ENCODE assay signal across 8 mouse cellular contexts in genomic region chr4:108300670-108301373, GRCm38 (mm10). TPM values are rescaled to one million over a fixed set of nuclear protein-coding genes. Genes with fewer than 3 reads are reported as not detected.
A peak's percentile ranks its signal among the peaks of the same experiment; 100 is the strongest.
DNase-seq lines count a peak whose midpoint lies in the region; ATAC-seq and TF ChIP-seq lines count a peak whose summit lies in the region.

TSS of gene Zyg11b (minus strand) at chr4:108301096.

- H3K4me3 ChIP-seq in cortical plate, adult 2 months (ENCODE audit: insufficient read depth, low read length), result peak within 1 kb of the TSS; percentile 96

- TF ChIP-seq CTCF in cortical plate, adult 2 months (IDR thresholded peaks at IDR 0.05; ENCODE audit: extremely low read depth, insufficient read depth, low read length), result no peak

- peak within 1 kb of the TSS; percentile 91 for H3K27ac ChIP-seq in cortical plate, adult 2 months (ENCODE audit: insufficient read depth, low read length)

- TF ChIP-seq POLR2A in cortical plate, adult 2 months (IDR thresholded peaks at IDR 0.05; ENCODE audit: extremely low read depth, insufficient read depth, low read length), result peak; percentile 46; the same call in 1 of the 2 replicates

- peak; percentile 92 for ATAC-seq in megakaryocyte-erythroid progenitor cell, adult 5-6 weeks (replicated peaks; ENCODE audit: low FRiP score, low TSS enrichment, poor library complexity, severe bottlenecking)

- H3K4me1 ChIP-seq in cortical plate, adult 2 months (ENCODE audit: control insufficient read depth, insufficient read depth, low read length), result peaks cover 9% of the 10 kb centered on the region

- intact Hi-C loops in left cerebral cortex, postnatal 10 days (cut with DNase I), result no loop called here

- peak; percentile 93 for DNase-seq in adipocyte (ENCODE audit: low spot score)
- DNase-seq in gastrocnemius, adult 8-10 months (ENCODE audit: low spot score in 2 of 2), result peak; percentile 71 to 83
- DNase-seq in hindlimb bud, embryonic 11.5 days (ENCODE audit: extremely low spot score, low read depth, low spot score), result peak; percentile 35
- peak; percentile 79 to 93 for DNase-seq in left cerebral cortex, postnatal 10 days (ENCODE audit: extremely low spot score in 1 of 2, low spot score in 2 of 2)
- peak; percentile 88 for DNase-seq in right cerebral cortex, postnatal 25 days
- peak; percentile 88 to 91 for DNase-seq in urinary bladder, postnatal 4 days (ENCODE audit: low spot score in 2 of 2)

RNA-seq across cellular contexts. Expression of gene Zyg11b, which starts in this region (rescaled TPM):
- polyA plus RNA-seq in cortical plate, adult 2 months (2012; rRNA removed), result 47.2 and 47.5 TPM in 2 replicates
- 10 to 100 TPM; 58.6 to 67.0 (median 65.0) TPM for total RNA-seq in gastrocnemius, adult 8-10 months (2022)
- total RNA-seq in left cerebral cortex, postnatal 10 days (2021), result 100 to 1,000 TPM; 151 to 166 TPM
- total RNA-seq in megakaryocyte-erythroid progenitor cell, adult 5-6 weeks (2014; fragmentation: Nextera tagmentation), result 8.8 and 11.3 TPM in 2 replicates
- total RNA-seq in megakaryocyte-erythroid progenitor cell, adult 5-6 weeks (2017), result 12.5 and 17.6 TPM in 2 replicates

Comparison
In these comparisons a context has a peak if more than half of its experiments do, and no peak if none do; other contexts are left out.
1. Peak in every context shown above with its lines: DNase-seq, ATAC-seq, H3K4me3 ChIP-seq and H3K27ac ChIP-seq.
2. DNase-seq: peak in every context shown above with its lines; median percentile 93 in adipocyte; 90 in urinary bladder, postnatal 4 days; 88 in right cerebral cortex, postnatal 25 days; 86 in left cerebral cortex, postnatal 10 days; 77 in gastrocnemius, adult 8-10 months; 35 in hindlimb bud, embryonic 11.5 days.